Mouse (Mus musculus) olfactory bulb, adult 2 months (tissue): ENCODE results near the gene Slc30a6. TPM values are rescaled to one million over a fixed set of nuclear protein-coding genes. Genes with fewer than 3 reads are reported as not detected.

Experiments
- H3K27ac ChIP-seq: fragments of 200-500 bp; 2 replicates; pipeline ENCODE4 v1.5.1; 2012; ENCODE audit warnings: low read depth, low read length; ENCODE audit not compliant: insufficient read depth
- H3K4me1 ChIP-seq: fragments of 200-500 bp; 2 replicates; pipeline ENCODE4 v1.6.1; 2012; ENCODE audit warnings: low read length; ENCODE audit not compliant: control insufficient read depth, insufficient read depth
- H3K4me3 ChIP-seq: fragments of 200-500 bp; 2 replicates; pipeline ENCODE4 v1.5.1; 2012; ENCODE audit warnings: mild to moderate bottlenecking, low read depth, low read length, moderate library complexity; ENCODE audit not compliant: insufficient read depth
- CTCF ChIP-seq: fragments of 200-500 bp; IDR thresholded peaks from 2 replicates; pipeline ENCODE4 v1.5.1; 2012; ENCODE audit warnings: low read depth, mild to moderate bottlenecking, low read length, moderate library complexity; ENCODE audit not compliant: insufficient read depth
- POLR2A ChIP-seq: fragments of 200-500 bp; IDR thresholded peaks from 2 replicates; pipeline ENCODE4 v1.6.1; 2012; ENCODE audit warnings: mild to moderate bottlenecking, low read depth, low read length, moderate library complexity; ENCODE audit not compliant: insufficient read depth
- WGBS: fragments of 180-500 bp; shearing (Covaris S2); methylation state at CpG from one replicate; pipeline ENCODE4 v1.1.7; 2018; 5-methylcytosine and 5-hydroxymethylcytosine counted together
- polyA plus RNA-seq: library from polyadenylated mRNA; stranded (reverse); fragments of >200 nt; gene quantifications from 2 replicates; pipeline ENCODE4 v1.2.4, GENCODE M21; 2012; ENCODE audit warnings: low replicate concordance; ENCODE audit not compliant: missing spikeins, insufficient read depth, insufficient read length

Slc30a6 gene
- polyA plus RNA-seq, 1 experiment = not detected

- Histone ChIP-seq H3K4me3 (no peak overlapping the region), H3K27ac (no peak overlapping the region), H3K4me1 (0 out of 2 replicates have a peak, but pooled peaks cover 2% of the 10 kb centered on the region)
- 88% methylated on average over 8 of the region's 8 CpGs for WGBS
- TF ChIP-seq POLR2A = no peak
- no peak for TF ChIP-seq CTCF
Observed at GRCm38 (mm10) chr17:74430074-74430473, 34.7 kb downstream of the Slc30a6 start.

- Histone ChIP-seq H3K27ac (no peak overlapping the region), H3K4me1 (0 out of 2 replicates have a peak, but pooled peaks cover 2% of the 10 kb centered on the region), H3K4me3 (no peak overlapping the region)
- no peak for TF ChIP-seq CTCF
- TF ChIP-seq POLR2A = no peak
- WGBS = 59% methylated on average over 13 of the region's 13 CpGs
Observed at GRCm38 (mm10) chr17:74431481-74431880, 36.1 kb downstream of the Slc30a6 start.

- 0 out of 2 replicates have a peak, but pooled peaks cover 2% of the 10 kb centered on the region for H3K4me1 ChIP-seq
- WGBS = 85% methylated on average over 5 of the region's 5 CpGs
- H3K27ac ChIP-seq = no peak overlapping the region
- no peak overlapping the region for H3K4me3 ChIP-seq
- TF ChIP-seq POLR2A (no peak), CTCF (no peak)
Observed at GRCm38 (mm10) chr17:74432631-74433030, 37.2 kb downstream of the Slc30a6 start.

- TF ChIP-seq CTCF = no peak
- TF ChIP-seq POLR2A = no peak
- no peak overlapping the region for H3K4me3 ChIP-seq
- H3K27ac ChIP-seq = no peak overlapping the region
- no peaks in the 10 kb centered on the region for H3K4me1 ChIP-seq
- 85% methylated on average over 9 of the region's 9 CpGs for WGBS
Observed at GRCm38 (mm10) chr17:74437762-74438161, 42.4 kb downstream of the Slc30a6 start.

- 78% methylated on average over 5 of the region's 5 CpGs for WGBS
Observed at GRCm38 (mm10) chr17:74440486-74440885, 45.1 kb downstream of the Slc30a6 start.

GRCm38 (mm10) chr17:74449776-74450175 lies 54.4 kb downstream of the Slc30a6 start:
- Histone ChIP-seq H3K27ac (no peak overlapping the region), H3K4me1 (no peaks in the 10 kb centered on the region), H3K4me3 (no peak overlapping the region)
- TF ChIP-seq CTCF (no peak), POLR2A (no peak)
- WGBS = 92% methylated on average over 10 of the region's 10 CpGs

More at GRCm38 (mm10) chr17:74440486-74440885, 45.1 kb downstream of the Slc30a6 start:
- Histone ChIP-seq H3K4me1 (no peaks in the 10 kb centered on the region), H3K27ac (no peak overlapping the region), H3K4me3 (no peak overlapping the region)
- no peak for TF ChIP-seq POLR2A
- no peak for TF ChIP-seq CTCF

GRCm38 (mm10) chr17:74453928-74454327 lies 58.5 kb downstream of the Slc30a6 start:
- Histone ChIP-seq H3K4me3 (no peak overlapping the region), H3K27ac (no peak overlapping the region), H3K4me1 (no peaks in the 10 kb centered on the region)
- 75% methylated on average over 3 of the region's 3 CpGs for WGBS
- TF ChIP-seq CTCF (no peak), POLR2A (no peak)

- Histone ChIP-seq H3K27ac (no peak overlapping the region), H3K4me1 (no peaks in the 10 kb centered on the region), H3K4me3 (no peak overlapping the region)
- 90% methylated on average over 1 of the region's 1 CpGs for WGBS
- TF ChIP-seq CTCF = no peak
- no peak for TF ChIP-seq POLR2A
Observed at GRCm38 (mm10) chr17:74454660-74455059, 59.3 kb downstream of the Slc30a6 start.

DNA sequence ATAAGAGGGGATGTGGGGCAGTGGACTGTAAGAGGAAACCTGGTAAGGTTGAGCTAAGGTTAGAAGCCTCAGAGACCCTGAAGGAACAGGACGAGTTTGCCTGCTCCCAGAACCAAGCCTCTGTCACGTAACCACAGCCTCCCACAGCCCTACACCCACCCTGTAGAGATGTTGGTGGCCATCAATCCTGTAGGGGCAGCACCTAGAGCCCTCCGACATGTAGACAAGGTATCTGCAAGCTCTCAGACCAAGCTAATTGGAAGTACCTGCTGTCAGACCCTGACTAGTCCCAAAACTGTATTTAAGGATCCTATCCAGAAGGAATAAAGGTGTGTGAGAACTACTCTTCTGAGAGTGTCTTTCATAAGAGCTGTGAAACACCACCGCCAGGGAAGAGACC lies 60.0 kb downstream of the Slc30a6 start:
- WGBS = 93% methylated on average over 4 of the region's 4 CpGs

GRCm38 (mm10) chr17:74456825-74457224 lies 61.4 kb downstream of the Slc30a6 start:
- WGBS = 98% methylated on average over 5 of the region's 5 CpGs
- Histone ChIP-seq H3K4me3 (no peak overlapping the region), H3K27ac (no peak overlapping the region), H3K4me1 (no peaks in the 10 kb centered on the region)
- TF ChIP-seq POLR2A (no peak), CTCF (no peak)

More for the DNA sequence above, 60.0 kb downstream of the Slc30a6 start:
- Histone ChIP-seq H3K4me1 (no peaks in the 10 kb centered on the region), H3K27ac (no peak overlapping the region), H3K4me3 (no peak overlapping the region)
- no peak for TF ChIP-seq CTCF
- no peak for TF ChIP-seq POLR2A
